Mouse (Mus musculus) ES-E14 (cell line): ENCODE results near the gene Clstn2.

Experiments
- CHD2 ChIP-seq: IDR thresholded peaks from 2 replicates; pipeline ENCODE4 v1.6.1; 2014; ENCODE audit warnings: mild to moderate bottlenecking, low read depth, low read length, inconsistent platforms
- MAFK ChIP-seq: IDR thresholded peaks from 2 replicates; pipeline ENCODE4 v1.6.1; 2014; ENCODE audit warnings: mild to moderate bottlenecking, low read depth, low read length, inconsistent platforms; ENCODE audit not compliant: insufficient read depth
- ZC3H11A ChIP-seq: IDR thresholded peaks from 2 replicates; pipeline ENCODE4 v1.6.1; 2012; ENCODE audit warnings: low read depth, mild to moderate bottlenecking, inconsistent platforms, low read length, borderline replicate concordance

DNA sequence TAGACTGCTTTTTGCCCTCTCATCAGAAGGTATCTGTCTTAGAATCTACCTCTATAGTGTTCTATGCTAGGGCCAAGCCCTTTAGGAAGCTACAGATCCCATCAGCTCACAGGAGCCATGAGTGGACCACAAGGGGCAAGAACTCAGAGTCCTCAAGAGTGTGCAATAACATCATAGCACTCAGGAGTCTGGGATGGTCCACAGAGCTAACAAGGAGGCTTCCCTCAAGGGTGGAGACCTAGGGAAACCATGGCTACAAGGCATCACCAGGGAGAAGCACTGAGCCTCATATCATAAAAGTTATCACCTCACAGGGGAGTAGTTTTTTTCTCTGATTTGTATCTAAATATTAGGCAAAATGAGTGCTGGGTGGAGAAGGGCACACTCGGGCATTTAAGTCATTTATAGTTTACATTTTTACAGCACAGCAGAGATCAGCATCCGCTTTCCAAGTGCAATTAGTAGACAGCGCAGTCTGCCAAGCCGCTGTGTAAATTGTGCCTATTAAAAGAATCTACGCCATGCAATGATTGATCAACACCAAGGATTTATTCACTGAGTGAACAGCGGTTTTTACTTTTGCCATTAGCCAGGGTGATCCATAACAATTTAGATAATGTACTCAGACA, 82.5 kb downstream of the Clstn2 start:
- no peak for TF ChIP-seq ZC3H11A
- TF ChIP-seq MAFK: no peak
- TF ChIP-seq CHD2: no peak
